Mouse (Mus musculus) neural tube, embryonic 15.5 days (tissue): Measurements from ENCODE around the gene Pim3. TPM values are rescaled to one million over a fixed set of nuclear protein-coding genes. Genes with fewer than 3 reads are reported as not detected.

Experiments used
- ATAC-seq: fragments of 200-750 bp; cut with Nextera tagmentation; 2 replicates; pipeline ENCODE4 v1.8.0; 2017; ENCODE audit warnings: mild to moderate bottlenecking, moderate TSS enrichment, moderate library complexity; ENCODE audit not compliant: low FRiP score
- H3K27ac ChIP-seq: fragments of 300-500 bp; sonication (generic); replicated peaks from 2 replicates; pipeline ENCODE4 v1.5.1; 2015; ENCODE audit warnings: mild to moderate bottlenecking, inconsistent platforms
- H3K27me3 ChIP-seq: fragments of 300-500 bp; sonication (generic); replicated peaks from 2 replicates; pipeline ENCODE4 v1.6.1; 2015; ENCODE audit warnings: inconsistent platforms
- H3K36me3 ChIP-seq: fragments of 300-500 bp; sonication (generic); 2 replicates; pipeline ENCODE4 v1.6.1; 2015; ENCODE audit warnings: inconsistent platforms
- H3K4me1 ChIP-seq: fragments of 300-500 bp; sonication (generic); 2 replicates; pipeline ENCODE4 v1.6.1; 2015; ENCODE audit warnings: inconsistent platforms
- H3K4me2 ChIP-seq: fragments of 300-500 bp; sonication (generic); 2 replicates; pipeline ENCODE4 v1.6.1; 2015; ENCODE audit warnings: inconsistent platforms, mild to moderate bottlenecking, moderate library complexity
- H3K4me3 ChIP-seq: fragments of 300-500 bp; sonication (generic); replicated peaks from 2 replicates; pipeline ENCODE4 v1.5.1; 2015; ENCODE audit warnings: mild to moderate bottlenecking, inconsistent platforms
- H3K9ac ChIP-seq: fragments of 300-500 bp; sonication (generic); replicated peaks from 2 replicates; pipeline ENCODE4 v1.6.1; 2015; ENCODE audit warnings: mild to moderate bottlenecking, inconsistent platforms
- H3K9me3 ChIP-seq: fragments of 300-500 bp; sonication (generic); replicated peaks from 2 replicates; pipeline ENCODE4 v1.6.1; 2016; ENCODE audit warnings: inconsistent platforms
- WGBS: fragments of 180-500 bp; shearing (Covaris S2); methylation state at CpG from one replicate; pipeline ENCODE4 v1.1.7; 2015; ENCODE audit warnings: mixed read lengths; 5-methylcytosine and 5-hydroxymethylcytosine counted together
- polyA plus RNA-seq: library from polyadenylated mRNA; unstranded; fragments of >200 nt; fragmentation: Nextera tagmentation; extraction: Ambion mirVana; gene quantifications from 2 replicates; pipeline ENCODE4 v1.2.1, GENCODE M21; 2015

The Pim3 gene
- polyA plus RNA-seq, 1 experiment from 2014 or later, result 78.7 TPM

DNA sequence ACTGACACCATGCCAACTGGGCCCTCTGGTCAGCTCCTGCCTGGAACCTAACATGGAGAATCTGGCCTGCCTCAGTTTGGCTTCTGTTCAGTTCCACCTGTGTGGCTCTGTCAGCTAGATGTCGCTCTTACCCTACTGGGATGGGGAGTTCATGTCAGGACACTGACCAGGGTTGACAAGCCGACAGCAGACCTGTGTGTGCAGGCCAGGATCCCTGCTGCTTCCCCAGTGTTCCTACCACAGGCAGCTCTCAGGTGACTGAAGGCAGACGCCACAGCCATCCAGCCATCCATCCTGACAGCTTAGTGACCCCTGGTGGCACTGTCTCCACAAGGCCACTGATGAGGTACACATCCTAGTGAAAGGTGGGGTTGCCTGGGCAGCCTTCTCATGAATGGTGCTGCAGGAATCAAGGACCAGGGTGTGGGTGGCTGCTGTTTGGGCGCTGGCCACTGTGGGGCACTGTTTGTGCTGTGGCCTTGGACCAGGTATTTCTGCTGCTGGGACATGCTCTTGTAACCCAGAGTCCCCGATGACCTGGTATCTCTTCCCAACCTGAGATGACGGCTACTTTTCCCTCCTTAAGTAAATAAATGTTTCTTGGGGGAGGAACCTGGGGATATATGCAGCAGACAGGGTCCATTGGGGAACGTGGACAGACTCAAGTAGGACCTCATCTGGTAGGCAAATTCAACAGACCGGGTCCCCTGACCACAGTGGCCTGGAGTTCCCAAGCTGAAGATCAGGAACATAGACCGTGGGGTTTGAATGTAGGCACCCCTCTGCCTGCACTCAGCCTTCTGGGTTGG lies 33.8 kb upstream of the Pim3 start:
- peak; percentile 37; the same call in 1 of the 2 replicates for ATAC-seq
- H3K4me1 ChIP-seq, result peaks cover 5% of the 10 kb centered on the region; the same call in 1 of the 2 replicates
- peaks cover 34% of the 10 kb centered on the region for H3K36me3 ChIP-seq
- H3K4me3 ChIP-seq, result no peak overlapping the region
- H3K27ac ChIP-seq, result no peak overlapping the region
- H3K4me2 ChIP-seq, result no peak overlapping the region
- 27% methylated on average over 9 of the region's 9 CpGs for WGBS
- no peak overlapping the region for H3K9ac ChIP-seq
- H3K9me3 ChIP-seq, result no peaks in the 10 kb centered on the region
- no peaks in the 10 kb centered on the region for H3K27me3 ChIP-seq

DNA sequence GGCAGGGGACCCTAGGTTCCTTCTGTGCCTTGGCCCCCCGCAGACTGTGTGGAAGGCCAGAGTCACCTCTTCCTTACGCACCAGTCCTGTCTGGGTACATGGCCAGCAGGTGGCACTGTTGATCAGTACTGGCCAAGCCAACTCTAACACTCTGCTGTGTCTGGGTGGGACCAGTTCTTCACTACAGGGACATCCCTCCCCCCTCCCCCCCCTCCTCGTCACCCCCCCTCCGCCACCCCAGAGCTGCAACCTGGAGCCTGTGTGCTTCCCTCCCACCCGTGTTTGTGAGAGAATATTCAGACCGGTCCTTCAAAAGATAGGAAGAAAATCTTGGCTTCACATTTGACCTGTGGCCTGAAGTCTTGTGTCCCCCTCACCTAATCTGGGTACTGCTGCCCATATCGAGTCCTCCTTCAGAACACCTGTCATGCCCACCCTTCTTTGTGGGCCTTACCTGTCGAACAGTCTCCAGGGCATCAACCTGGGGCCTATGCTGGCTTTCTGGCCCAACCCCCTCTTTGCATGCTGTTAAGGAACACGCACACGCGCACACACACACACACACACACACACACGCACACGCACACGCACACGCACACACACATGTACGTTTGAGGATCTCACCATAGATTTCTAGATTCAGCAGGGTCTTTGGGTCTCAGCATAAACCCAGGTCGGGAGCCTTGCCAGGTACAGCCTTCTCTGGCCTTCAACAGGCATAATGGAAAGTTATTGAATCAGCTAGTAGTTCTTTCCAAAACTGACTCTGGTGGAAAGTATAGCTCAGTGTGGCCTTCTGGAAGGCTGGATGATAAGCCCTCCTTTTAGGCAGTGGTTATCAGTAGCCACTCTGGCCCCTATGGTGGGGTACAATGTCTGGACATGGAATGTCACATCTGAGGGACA lies 32.9 kb upstream of the Pim3 start:
- no peak overlapping the region for H3K27ac ChIP-seq
- H3K9me3 ChIP-seq, result no peaks in the 10 kb centered on the region
- no peaks in the 10 kb centered on the region for H3K27me3 ChIP-seq
- no peak overlapping the region for H3K4me2 ChIP-seq
- no peak overlapping the region for H3K4me3 ChIP-seq
- peaks cover 25% of the 10 kb centered on the region for H3K36me3 ChIP-seq
- 55% methylated on average over 17 of the region's 17 CpGs for WGBS
- peak; percentile 88 for ATAC-seq
- peaks cover 5% of the 10 kb centered on the region; the same call in 1 of the 2 replicates for H3K4me1 ChIP-seq
- no peak overlapping the region for H3K9ac ChIP-seq

DNA sequence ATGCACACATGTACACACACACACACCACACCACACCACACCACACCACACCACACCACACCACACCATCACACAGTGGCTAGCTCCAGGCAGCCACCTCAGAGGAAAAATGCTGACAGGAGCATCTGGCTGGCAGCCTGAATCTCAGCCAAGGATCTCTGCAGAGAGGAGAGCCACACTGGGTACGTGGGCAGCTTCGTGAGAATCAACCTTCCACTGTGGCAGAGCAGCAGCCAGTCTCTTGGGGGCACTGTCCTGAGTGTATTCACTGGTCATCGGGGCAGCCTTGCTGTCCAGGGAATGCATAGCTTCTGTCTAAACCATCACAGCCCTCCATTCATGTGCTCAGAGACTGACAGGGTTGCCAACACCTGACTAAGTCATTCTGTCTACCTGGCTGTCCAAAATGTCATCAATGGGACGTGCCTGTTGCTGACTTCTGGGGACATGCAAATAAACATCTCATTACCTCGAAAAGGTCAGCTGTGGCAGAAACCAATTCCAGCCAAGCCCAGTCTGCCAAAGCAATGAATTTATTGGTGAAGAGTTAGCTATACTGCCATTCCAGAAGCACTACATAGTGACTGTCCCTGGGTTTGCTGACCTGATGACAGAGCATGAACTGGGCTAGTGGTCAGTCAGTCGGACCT lies 32.1 kb upstream of the Pim3 start:
- peaks cover 16% of the 10 kb centered on the region for H3K36me3 ChIP-seq
- no peak overlapping the region for H3K4me2 ChIP-seq
- 70% methylated on average over 6 of the region's 6 CpGs for WGBS
- H3K27ac ChIP-seq, result no peak overlapping the region
- H3K9ac ChIP-seq, result no peak overlapping the region
- peaks cover 5% of the 10 kb centered on the region; the same call in 1 of the 2 replicates for H3K4me1 ChIP-seq
- ATAC-seq, result no peak
- H3K9me3 ChIP-seq, result no peaks in the 10 kb centered on the region
- no peaks in the 10 kb centered on the region for H3K27me3 ChIP-seq
- H3K4me3 ChIP-seq, result no peak overlapping the region

DNA sequence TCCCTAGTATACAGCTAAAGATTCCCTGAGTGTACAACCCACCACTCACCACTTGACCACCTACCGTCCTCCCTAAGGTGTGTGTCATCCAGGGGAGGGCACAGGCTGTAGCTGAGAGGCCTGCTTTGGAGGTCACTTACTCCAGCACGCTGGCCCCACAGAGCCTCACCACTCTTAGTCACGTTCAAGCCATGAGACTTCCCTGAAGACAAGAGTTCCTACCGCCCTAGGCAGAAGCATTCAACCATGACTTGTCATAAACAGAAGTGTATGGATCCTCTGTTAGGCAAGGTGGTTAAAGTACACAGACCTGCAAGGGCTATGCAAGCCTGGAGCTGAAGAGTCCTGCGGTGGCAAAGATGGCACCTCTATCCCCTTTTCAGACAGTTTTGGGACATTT lies 31.3 kb upstream of the Pim3 start:
- no peaks in the 10 kb centered on the region for H3K9me3 ChIP-seq

DNA sequence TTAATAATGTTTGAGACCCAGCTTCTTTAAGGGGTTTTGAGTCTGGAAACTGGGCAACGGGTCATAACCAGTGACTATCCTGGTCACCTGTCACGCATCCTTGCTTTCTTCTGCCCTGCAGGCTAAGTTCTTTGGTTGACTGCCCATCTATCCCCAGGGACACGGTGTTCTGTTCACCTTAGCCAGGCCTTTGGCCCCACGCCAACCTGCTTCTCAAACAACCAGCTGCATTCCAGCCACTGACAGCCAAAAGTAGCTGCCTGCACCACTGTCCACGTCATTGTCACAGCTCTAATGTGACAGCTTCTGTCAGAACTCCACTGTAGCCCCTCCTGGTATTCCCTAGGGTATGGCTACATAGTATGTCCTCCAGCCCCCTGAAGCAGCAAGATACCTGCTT lies 30.5 kb upstream of the Pim3 start:
- H3K27me3 ChIP-seq, result no peaks in the 10 kb centered on the region
- H3K36me3 ChIP-seq, result peaks cover 4% of the 10 kb centered on the region; the same call in 1 of the 2 replicates
- no peak overlapping the region for H3K9ac ChIP-seq
- no peaks in the 10 kb centered on the region for H3K9me3 ChIP-seq
- H3K4me2 ChIP-seq, result no peak overlapping the region
- peaks cover 7% of the 10 kb centered on the region; the same call in 1 of the 2 replicates for H3K4me1 ChIP-seq
- ATAC-seq, result no peak
- 72% methylated on average over 5 of the region's 5 CpGs for WGBS
- H3K4me3 ChIP-seq, result no peak overlapping the region
- H3K27ac ChIP-seq, result no peak overlapping the region

More for the DNA sequence above, 31.3 kb upstream of the Pim3 start:
- Histone ChIP-seq H3K36me3 (peaks cover 9% of the 10 kb centered on the region), H3K4me1 (peaks cover 5% of the 10 kb centered on the region; the same call in 1 of the 2 replicates), H3K27ac (no peak overlapping the region), H3K27me3 (no peaks in the 10 kb centered on the region), H3K4me3 (no peak overlapping the region), H3K4me2 (no peak overlapping the region), H3K9ac (no peak overlapping the region)
- no peak for ATAC-seq
- 78% methylated on average over 5 of the region's 5 CpGs for WGBS

DNA sequence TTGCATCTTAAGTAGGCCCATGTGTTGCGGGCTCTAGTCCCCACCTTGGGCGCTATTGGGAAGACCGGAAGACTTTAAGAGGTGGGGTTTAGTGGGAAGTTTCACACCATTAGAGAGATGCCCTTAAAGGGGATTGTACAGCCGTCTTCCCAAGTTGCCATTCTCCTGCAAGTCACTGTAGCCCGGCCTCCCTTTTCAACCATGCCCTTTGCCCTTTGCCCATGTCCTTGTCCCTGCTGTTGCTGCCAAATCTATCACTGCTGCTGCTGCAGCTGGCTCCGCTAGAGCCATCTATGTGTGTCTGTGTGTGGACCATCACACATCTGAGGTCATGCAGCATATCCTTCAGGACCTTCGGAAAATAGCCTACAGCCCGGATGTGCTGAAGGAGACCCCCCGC lies 29.4 kb upstream of the Pim3 start:
- Histone ChIP-seq H3K36me3 (no peaks in the 10 kb centered on the region), H3K4me2 (no peak overlapping the region), H3K4me1 (peaks cover 16% of the 10 kb centered on the region), H3K9ac (no peak overlapping the region), H3K4me3 (no peak overlapping the region), H3K9me3 (no peaks in the 10 kb centered on the region), H3K27ac (no peak overlapping the region), H3K27me3 (no peaks in the 10 kb centered on the region)
- ATAC-seq, result no peak
- 82% methylated on average over 9 of the region's 9 CpGs for WGBS

DNA sequence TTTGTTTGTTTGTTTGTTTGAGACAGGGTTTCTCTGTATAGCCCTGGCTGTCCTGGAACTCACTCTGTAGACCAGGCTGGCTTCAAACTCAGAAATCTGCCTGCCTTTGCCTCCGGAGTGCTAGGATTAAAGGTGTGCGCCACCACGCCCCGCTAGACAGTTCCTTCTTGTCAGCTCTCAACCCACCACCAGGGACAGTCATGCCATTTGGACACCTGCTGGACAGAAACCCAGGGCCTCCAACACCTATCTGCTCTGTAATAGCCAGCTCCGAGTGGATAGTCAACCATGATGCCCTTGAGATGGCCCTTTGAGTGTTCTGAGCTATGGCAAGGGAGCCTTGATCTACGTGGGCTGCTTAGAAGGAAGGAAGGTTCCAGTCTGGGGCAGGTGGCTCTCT lies 26.0 kb upstream of the Pim3 start:
- Histone ChIP-seq H3K4me3 (no peak overlapping the region), H3K4me2 (no peak overlapping the region), H3K9ac (no peak overlapping the region), H3K9me3 (no peaks in the 10 kb centered on the region), H3K27me3 (no peaks in the 10 kb centered on the region), H3K4me1 (peaks cover 29% of the 10 kb centered on the region), H3K27ac (no peak overlapping the region), H3K36me3 (no peaks in the 10 kb centered on the region)
- 92% methylated on average over 6 of the region's 6 CpGs for WGBS
- ATAC-seq, result no peak

DNA sequence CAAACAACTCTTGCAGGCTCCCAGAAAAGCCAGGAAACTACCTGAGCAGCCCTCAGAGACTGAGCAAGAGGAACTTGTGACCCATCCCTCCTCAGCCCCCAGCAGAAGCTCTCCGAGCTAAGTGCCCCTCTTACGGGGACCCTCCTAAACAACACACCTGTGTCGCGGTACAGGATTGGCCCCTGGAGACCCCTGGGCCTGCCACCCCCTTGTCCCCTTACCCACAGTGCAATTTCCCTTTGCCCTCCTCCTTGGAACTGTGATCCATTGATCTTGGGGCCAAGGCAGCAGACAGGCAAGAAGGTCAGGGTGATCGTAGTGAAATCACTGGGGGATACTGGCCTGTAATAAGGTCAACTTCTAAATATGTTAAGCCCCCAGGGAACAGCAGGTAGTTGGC lies 25.4 kb upstream of the Pim3 start:
- WGBS, result 67% methylated on average over 5 of the region's 5 CpGs
- Histone ChIP-seq H3K36me3 (no peaks in the 10 kb centered on the region), H3K4me2 (peak overlapping the region; percentile 75), H3K9ac (no peak overlapping the region), H3K9me3 (no peaks in the 10 kb centered on the region), H3K27me3 (no peaks in the 10 kb centered on the region), H3K27ac (no peak overlapping the region), H3K4me3 (peak overlapping the region; percentile 46), H3K4me1 (peaks cover 29% of the 10 kb centered on the region)
- ATAC-seq, result no peak

DNA sequence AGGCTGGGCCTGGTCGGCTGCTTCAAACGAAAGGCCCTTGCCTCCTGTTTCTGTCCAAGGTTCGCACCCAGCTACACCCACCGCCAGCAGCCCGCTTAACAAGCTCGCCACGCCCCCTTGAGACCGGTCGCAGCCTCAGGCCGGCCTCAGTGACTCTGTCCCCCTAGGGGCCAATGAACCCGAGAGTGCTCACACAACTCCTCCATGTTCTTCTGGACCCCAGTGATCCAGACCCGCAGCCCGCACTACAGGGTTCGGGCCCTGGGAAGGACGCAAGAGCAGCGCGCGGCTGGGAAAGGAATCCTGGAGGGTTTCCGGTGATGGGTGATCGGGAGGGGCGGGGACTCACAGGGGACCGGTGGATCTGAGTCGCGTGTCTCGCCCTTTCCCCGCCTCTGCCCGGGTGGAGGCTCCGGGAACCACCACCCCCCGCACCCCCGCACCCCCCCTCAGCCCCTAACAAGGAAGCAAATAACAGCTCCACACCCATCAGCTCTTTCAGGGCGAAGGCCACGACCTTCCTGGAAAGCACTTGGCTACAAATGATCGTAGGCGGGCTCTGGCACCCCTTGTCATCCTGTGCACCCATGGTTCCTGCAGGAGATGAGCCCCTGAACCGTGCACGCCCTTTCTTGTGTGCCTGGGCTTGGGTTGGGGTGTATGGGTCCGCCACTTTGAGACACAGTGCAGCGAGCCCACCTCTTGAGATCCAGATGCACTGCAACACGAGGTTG lies 24.6 kb upstream of the Pim3 start:
- Histone ChIP-seq H3K4me3 (peak overlapping the region; percentile 46), H3K4me2 (peak overlapping the region; percentile 75), H3K9ac (peak overlapping the region; percentile 44), H3K4me1 (peaks cover 29% of the 10 kb centered on the region), H3K27me3 (no peaks in the 10 kb centered on the region), H3K9me3 (no peaks in the 10 kb centered on the region), H3K36me3 (no peaks in the 10 kb centered on the region), H3K27ac (peak overlapping the region; percentile 39)
- under 1% methylated on average over 38 of the region's 39 CpGs for WGBS
- peak; percentile 70 for ATAC-seq

DNA sequence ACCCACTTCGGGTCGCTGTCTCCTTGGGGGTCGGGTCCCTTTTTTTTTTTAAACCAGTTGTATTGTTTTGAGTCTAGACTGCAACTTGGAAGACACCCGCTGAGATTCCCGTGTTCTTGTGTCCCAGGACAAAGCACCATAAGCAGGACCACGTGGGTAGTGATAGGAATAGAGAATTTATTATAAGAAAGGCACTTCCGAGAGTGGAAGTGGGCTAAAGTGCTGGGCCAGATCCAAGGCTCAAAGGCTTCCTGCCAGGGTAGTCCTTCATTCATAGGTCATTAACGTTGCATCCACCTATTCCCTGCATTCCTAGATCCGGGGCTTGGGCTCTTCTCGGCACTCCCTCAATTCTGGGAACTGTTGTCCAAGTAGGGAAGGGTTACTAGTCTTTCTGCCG lies 24.0 kb upstream of the Pim3 start:
- peaks cover 29% of the 10 kb centered on the region for H3K4me1 ChIP-seq
- no peak for ATAC-seq
- H3K4me3 ChIP-seq, result peak overlapping the region; percentile 46
- H3K9me3 ChIP-seq, result no peaks in the 10 kb centered on the region
- H3K4me2 ChIP-seq, result peak overlapping the region; percentile 75
- H3K9ac ChIP-seq, result peak overlapping the region; percentile 44
- H3K27ac ChIP-seq, result 0 out of 2 replicates have a peak overlapping the region, but pooled peaks have one; percentile 39
- no peaks in the 10 kb centered on the region for H3K27me3 ChIP-seq
- H3K36me3 ChIP-seq, result no peaks in the 10 kb centered on the region
- WGBS, result 1% methylated on average over 11 of the region's 11 CpGs

DNA sequence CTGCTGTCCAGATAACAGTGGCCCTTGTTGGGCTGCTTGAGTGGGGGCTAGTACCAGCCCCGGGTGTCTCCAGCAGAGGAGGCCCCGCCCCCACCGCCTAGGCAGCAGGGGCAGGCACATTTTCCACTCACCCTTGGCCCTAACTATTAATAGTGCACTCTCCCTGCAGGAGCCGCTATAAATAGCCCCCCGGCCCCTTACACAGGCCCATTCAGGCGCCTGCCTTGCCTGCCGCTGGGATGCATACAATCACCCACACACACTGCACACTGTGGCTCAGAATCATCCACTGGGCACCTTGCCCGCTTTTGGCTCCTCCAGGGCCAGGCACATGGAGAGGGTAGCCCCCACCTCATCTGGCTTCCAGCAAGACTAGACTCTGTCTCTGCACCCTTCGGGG lies 22.7 kb upstream of the Pim3 start:
- ATAC-seq, result peak; percentile 56
- Histone ChIP-seq H3K9ac (no peak overlapping the region), H3K4me1 (peaks cover 31% of the 10 kb centered on the region), H3K27ac (peak overlapping the region; percentile 18), H3K4me2 (no peak overlapping the region), H3K9me3 (no peaks in the 10 kb centered on the region), H3K27me3 (no peaks in the 10 kb centered on the region), H3K4me3 (no peak overlapping the region), H3K36me3 (no peaks in the 10 kb centered on the region)
- WGBS, result 13% methylated on average over 9 of the region's 9 CpGs
